Mouse (Mus musculus): Measurements from ENCODE around the gene Gmpr. TPM values are rescaled to one million over a fixed set of nuclear protein-coding genes. Genes with fewer than 3 reads are reported as not detected.
A peak's percentile ranks its signal among the peaks of the same experiment; 100 is the strongest.

The Gmpr gene
- total and polyA plus RNA-seq, 2 experiments from 2014 or later: 195 to 282 TPM

DNA sequence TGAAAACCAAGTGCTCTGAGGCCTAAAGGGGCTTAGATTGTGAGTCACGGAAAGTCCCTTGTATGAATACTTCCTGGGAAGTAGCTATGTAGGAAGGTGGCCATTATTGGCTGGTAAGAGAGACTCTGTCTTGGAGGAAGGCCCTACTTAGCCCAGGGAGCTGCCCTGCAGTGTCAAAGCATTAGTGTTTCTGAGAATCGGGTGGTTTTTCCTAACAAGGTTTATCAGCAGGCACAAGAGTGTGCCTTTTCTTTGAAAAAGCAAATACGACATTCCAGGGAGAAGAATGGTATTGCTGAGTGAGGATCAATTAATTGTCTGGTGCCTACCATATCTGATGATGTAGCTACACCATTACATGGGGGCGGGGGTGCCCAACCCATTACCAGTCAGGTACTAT lies 39.7 kb downstream of the Gmpr start:
- Histone ChIP-seq H3K4me3 (ENCODE audit: low read depth, low read length) (no peak overlapping the region), H3K36me3 (replicated peaks; ENCODE audit: control insufficient read depth, insufficient read depth, low read length) (peaks cover 53% of the 10 kb centered on the region), H3K4me1 (ENCODE audit: control insufficient read depth, insufficient read depth) (peaks cover 4% of the 10 kb centered on the region; the same call in 1 of the 2 replicates), H3K27me3 (ENCODE audit: control insufficient read depth, insufficient read depth, low read length) (no peaks in the 10 kb centered on the region), H3K9me3 (replicated peaks; ENCODE audit: control insufficient read depth, low read length) (no peaks in the 10 kb centered on the region), H3K9ac (replicated peaks; ENCODE audit: low read depth, low read length) (no peak overlapping the region), H3K27ac (ENCODE audit: low read depth) (no peak overlapping the region), H3K4me2 (ENCODE audit: low read depth, low read length) (no peak overlapping the region)
- no peak for ATAC-seq (ENCODE audit: insufficient read depth, low read depth)
- 77% methylated on average over 4 of the region's 4 CpGs for WGBS
- DNase-seq (ENCODE audit: low spot score): no peak
- TF ChIP-seq CTCF (IDR thresholded peaks at IDR 0.05; ENCODE audit: low read depth): no peak
- no peak for TF ChIP-seq EP300 (IDR thresholded peaks at IDR 0.05; ENCODE audit: low read depth)

DNA sequence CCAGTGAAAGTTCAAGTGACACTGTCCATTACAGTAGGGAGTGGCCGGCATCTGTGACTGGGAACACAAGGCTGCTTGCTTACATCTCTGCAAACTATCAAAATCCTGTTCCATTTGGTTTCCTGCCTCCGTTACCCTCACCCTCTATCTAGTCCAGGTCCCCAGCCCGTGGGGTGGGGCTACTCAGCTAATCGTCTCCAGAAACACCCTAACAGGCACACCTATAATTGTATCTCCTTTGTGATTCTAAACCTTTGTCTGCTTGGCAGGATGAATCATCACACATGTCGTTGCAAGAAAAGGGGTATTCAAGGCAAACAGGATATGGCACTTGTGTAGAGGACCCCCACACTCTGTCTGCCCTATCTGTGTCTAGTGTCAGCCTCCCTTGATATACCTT lies 40.3 kb downstream of the Gmpr start:
- peaks cover 47% of the 10 kb centered on the region for H3K36me3 ChIP-seq (replicated peaks; ENCODE audit: control insufficient read depth, insufficient read depth, low read length)
- ATAC-seq (ENCODE audit: insufficient read depth, low read depth): no peak
- H3K9ac ChIP-seq (replicated peaks; ENCODE audit: low read depth, low read length): no peak overlapping the region

DNA sequence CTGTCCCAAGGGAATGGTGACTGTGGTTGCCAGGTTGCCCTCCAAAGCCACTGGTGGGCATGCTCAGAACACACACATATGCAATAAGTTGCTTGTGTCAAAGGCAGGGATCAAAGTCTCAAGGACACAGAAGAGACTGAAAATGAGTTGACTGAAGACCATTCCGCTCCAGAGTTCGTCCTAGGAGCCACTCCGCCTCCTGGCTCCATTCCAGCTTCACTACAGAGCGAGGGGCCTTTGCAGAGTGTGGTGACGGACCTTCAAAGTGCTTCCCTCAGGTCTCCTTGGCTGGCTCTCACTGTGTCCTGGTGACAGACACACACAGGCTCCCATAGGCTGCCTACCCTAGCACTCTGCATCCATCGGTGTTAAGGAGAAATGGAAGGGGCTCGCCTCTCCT lies 46.4 kb downstream of the Gmpr start:
- Histone ChIP-seq H3K4me2 (ENCODE audit: low read depth, low read length) (peak overlapping the region; percentile 18; the same call in 1 of the 2 replicates), H3K9me3 (replicated peaks; ENCODE audit: control insufficient read depth, low read length) (no peaks in the 10 kb centered on the region), H3K27ac (ENCODE audit: low read depth) (peak overlapping the region; percentile 44; the same call in 1 of the 2 replicates), H3K4me3 (ENCODE audit: low read depth, low read length) (no peak overlapping the region), H3K36me3 (replicated peaks; ENCODE audit: control insufficient read depth, insufficient read depth, low read length) (peaks cover 17% of the 10 kb centered on the region; the same call in 1 of the 2 replicates), H3K27me3 (ENCODE audit: control insufficient read depth, insufficient read depth, low read length) (no peaks in the 10 kb centered on the region), H3K9ac (replicated peaks; ENCODE audit: low read depth, low read length) (no peak overlapping the region), H3K4me1 (ENCODE audit: control insufficient read depth, insufficient read depth) (peaks cover 4% of the 10 kb centered on the region; the same call in 1 of the 2 replicates)
- ATAC-seq (ENCODE audit: insufficient read depth, low read depth) (peak; percentile 76), DNase-seq (ENCODE audit: low spot score) (peak; percentile 44)
- TF ChIP-seq CTCF (IDR thresholded peaks at IDR 0.05; ENCODE audit: low read depth) (no peak), EP300 (IDR thresholded peaks at IDR 0.05; ENCODE audit: low read depth) (no peak)
- 24% methylated on average over 7 of the region's 7 CpGs for WGBS

More for the DNA sequence above, 40.3 kb downstream of the Gmpr start:
- H3K4me2 ChIP-seq (ENCODE audit: low read depth, low read length): no peak overlapping the region
- H3K4me3 ChIP-seq (ENCODE audit: low read depth, low read length): no peak overlapping the region
- no peak overlapping the region for H3K27ac ChIP-seq (ENCODE audit: low read depth)
- H3K9me3 ChIP-seq (replicated peaks; ENCODE audit: control insufficient read depth, low read length): no peaks in the 10 kb centered on the region
- WGBS: 65% methylated on average over 5 of the region's 5 CpGs
- TF ChIP-seq CTCF (IDR thresholded peaks at IDR 0.05; ENCODE audit: low read depth) (no peak), EP300 (IDR thresholded peaks at IDR 0.05; ENCODE audit: low read depth) (no peak)
- no peak for DNase-seq (ENCODE audit: low spot score)
- H3K4me1 ChIP-seq (ENCODE audit: control insufficient read depth, insufficient read depth): peaks cover 4% of the 10 kb centered on the region; the same call in 1 of the 2 replicates
- H3K27me3 ChIP-seq (ENCODE audit: control insufficient read depth, insufficient read depth, low read length): no peaks in the 10 kb centered on the region

DNA sequence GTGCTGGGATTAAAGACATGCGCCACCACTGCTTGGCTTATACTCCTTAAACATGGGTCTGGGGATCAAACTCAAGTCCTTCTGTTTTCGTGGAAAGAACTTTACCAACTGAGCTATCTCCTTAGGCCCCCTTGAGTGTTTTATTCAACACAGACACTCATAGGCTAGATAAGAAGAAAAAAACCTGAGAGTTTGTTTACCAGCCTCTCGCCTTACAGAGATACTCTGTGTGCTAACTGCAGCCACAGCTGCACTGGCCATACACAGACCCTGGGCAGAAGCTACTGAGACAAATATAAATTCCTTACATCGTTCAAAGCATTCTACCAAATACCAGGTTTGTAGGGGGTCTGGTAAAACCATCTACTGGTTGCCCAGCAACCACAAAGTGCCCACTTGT lies 51.1 kb downstream of the Gmpr start:
- Histone ChIP-seq H3K4me1 (ENCODE audit: control insufficient read depth, insufficient read depth) (peaks cover 32% of the 10 kb centered on the region), H3K9ac (replicated peaks; ENCODE audit: low read depth, low read length) (no peak overlapping the region), H3K9me3 (replicated peaks; ENCODE audit: control insufficient read depth, low read length) (no peaks in the 10 kb centered on the region), H3K27ac (ENCODE audit: low read depth) (no peak overlapping the region), H3K4me2 (ENCODE audit: low read depth, low read length) (no peak overlapping the region), H3K4me3 (ENCODE audit: low read depth, low read length) (no peak overlapping the region), H3K36me3 (replicated peaks; ENCODE audit: control insufficient read depth, insufficient read depth, low read length) (peaks cover 12% of the 10 kb centered on the region; the same call in 1 of the 2 replicates), H3K27me3 (ENCODE audit: control insufficient read depth, insufficient read depth, low read length) (no peaks in the 10 kb centered on the region)
- WGBS: 61% methylated on average over 4 of the region's 4 CpGs
- DNase-seq (ENCODE audit: low spot score): no peak
- no peak for ATAC-seq (ENCODE audit: insufficient read depth, low read depth)
- TF ChIP-seq EP300 (IDR thresholded peaks at IDR 0.05; ENCODE audit: low read depth) (no peak), CTCF (IDR thresholded peaks at IDR 0.05; ENCODE audit: low read depth) (no peak)

DNA sequence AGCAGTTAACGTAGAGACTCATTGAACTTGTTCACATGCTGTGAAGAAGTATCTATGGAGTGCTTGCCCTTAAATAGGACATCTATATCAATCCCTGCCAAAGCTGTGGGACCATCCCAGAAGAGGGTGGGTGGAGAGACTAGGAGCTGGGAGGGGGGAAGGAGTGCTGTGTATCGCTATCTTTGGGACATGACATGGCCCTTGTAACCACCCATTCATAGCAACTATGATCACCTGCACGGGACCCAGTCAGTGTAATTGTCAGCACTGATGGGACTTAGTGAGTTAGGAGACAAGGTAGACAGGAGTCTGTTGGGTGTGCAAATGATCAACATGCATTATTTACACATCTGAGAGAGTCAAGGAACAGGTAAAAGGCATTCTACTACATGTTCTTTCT lies 52.0 kb downstream of the Gmpr start:
- no peak overlapping the region for H3K4me2 ChIP-seq (ENCODE audit: low read depth, low read length)
- H3K27ac ChIP-seq (ENCODE audit: low read depth): no peak overlapping the region
- ATAC-seq (ENCODE audit: insufficient read depth, low read depth): no peak
- TF ChIP-seq EP300 (IDR thresholded peaks at IDR 0.05; ENCODE audit: low read depth) (no peak), CTCF (IDR thresholded peaks at IDR 0.05; ENCODE audit: low read depth) (no peak)
- H3K9ac ChIP-seq (replicated peaks; ENCODE audit: low read depth, low read length): no peak overlapping the region
- no peak overlapping the region for H3K4me3 ChIP-seq (ENCODE audit: low read depth, low read length)
- no peaks in the 10 kb centered on the region for H3K27me3 ChIP-seq (ENCODE audit: control insufficient read depth, insufficient read depth, low read length)
- H3K9me3 ChIP-seq (replicated peaks; ENCODE audit: control insufficient read depth, low read length): no peaks in the 10 kb centered on the region
- 56% methylated on average over 3 of the region's 3 CpGs for WGBS
- peaks cover 32% of the 10 kb centered on the region for H3K4me1 ChIP-seq (ENCODE audit: control insufficient read depth, insufficient read depth)
- no peak for DNase-seq (ENCODE audit: low spot score)
- peaks cover 12% of the 10 kb centered on the region; the same call in 1 of the 2 replicates for H3K36me3 ChIP-seq (replicated peaks; ENCODE audit: control insufficient read depth, insufficient read depth, low read length)

DNA sequence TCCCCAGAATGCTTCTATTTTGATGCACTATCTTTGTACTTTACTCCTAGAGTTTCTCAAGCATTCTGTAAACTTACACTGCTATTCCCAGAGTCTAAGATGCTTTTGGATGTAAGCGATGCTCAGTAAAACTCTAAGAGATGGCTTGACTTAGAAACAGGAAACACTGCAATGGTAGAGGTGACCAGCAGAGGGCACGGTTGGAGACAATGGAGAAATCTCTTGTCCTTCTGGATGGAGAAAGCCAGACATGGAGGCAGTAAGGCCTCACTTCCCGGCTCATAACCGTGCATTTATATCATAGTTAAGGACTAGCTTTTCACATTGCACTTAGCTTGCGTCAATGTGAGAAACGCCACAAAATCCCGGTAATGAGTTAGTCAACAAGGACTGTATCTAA lies 53.3 kb downstream of the Gmpr start:
- ATAC-seq (ENCODE audit: insufficient read depth, low read depth) (no peak), DNase-seq (ENCODE audit: low spot score) (no peak)
- Histone ChIP-seq H3K27ac (ENCODE audit: low read depth) (no peak overlapping the region), H3K9me3 (replicated peaks; ENCODE audit: control insufficient read depth, low read length) (no peaks in the 10 kb centered on the region), H3K4me2 (ENCODE audit: low read depth, low read length) (no peak overlapping the region), H3K4me1 (ENCODE audit: control insufficient read depth, insufficient read depth) (peaks cover 32% of the 10 kb centered on the region), H3K4me3 (ENCODE audit: low read depth, low read length) (no peak overlapping the region), H3K9ac (replicated peaks; ENCODE audit: low read depth, low read length) (no peak overlapping the region), H3K27me3 (ENCODE audit: control insufficient read depth, insufficient read depth, low read length) (no peaks in the 10 kb centered on the region), H3K36me3 (replicated peaks; ENCODE audit: control insufficient read depth, insufficient read depth, low read length) (peaks cover 12% of the 10 kb centered on the region; the same call in 1 of the 2 replicates)
- no peak for TF ChIP-seq EP300 (IDR thresholded peaks at IDR 0.05; ENCODE audit: low read depth)
- TF ChIP-seq CTCF (IDR thresholded peaks at IDR 0.05; ENCODE audit: low read depth): peak; percentile 67
- WGBS: 69% methylated on average over 7 of the region's 7 CpGs

Measured in heart, postnatal 0 days (tissue).